Mouse (Mus musculus) liver, embryonic 15.5 days (tissue): ENCODE data around the gene Ccdc57. TPM values are rescaled to one million over a fixed set of nuclear protein-coding genes. Genes with fewer than 3 reads are reported as not detected.

Source experiments
- ATAC-seq: fragments of 200-750 bp; cut with Nextera tagmentation; 2 replicates; pipeline ENCODE4 v1.8.0; 2017; ENCODE audit warnings: moderate number of reproducible peaks, mild to moderate bottlenecking, moderate library complexity; ENCODE audit not compliant: insufficient read depth
- H3K27ac ChIP-seq: fragments of 300-500 bp; sonication (generic); replicated peaks from 2 replicates; pipeline ENCODE4 v1.5.1; 2015; ENCODE audit warnings: mild to moderate bottlenecking, inconsistent platforms
- H3K27me3 ChIP-seq: fragments of 300-500 bp; sonication (generic); 2 replicates; pipeline ENCODE4 v1.6.1; 2015; ENCODE audit warnings: mild to moderate bottlenecking, inconsistent platforms
- H3K36me3 ChIP-seq: fragments of 300-500 bp; sonication (generic); replicated peaks from 2 replicates; pipeline ENCODE4 v1.6.1; 2015; ENCODE audit warnings: moderate library complexity, mild to moderate bottlenecking, inconsistent platforms
- H3K4me1 ChIP-seq: fragments of 300-500 bp; sonication (generic); replicated peaks from 2 replicates; pipeline ENCODE4 v1.6.1; 2015; ENCODE audit warnings: inconsistent platforms
- H3K4me2 ChIP-seq: fragments of 300-500 bp; sonication (generic); 2 replicates; pipeline ENCODE4 v1.6.1; 2015; ENCODE audit warnings: moderate library complexity, mild to moderate bottlenecking, inconsistent platforms
- H3K4me3 ChIP-seq: fragments of 300-500 bp; sonication (generic); replicated peaks from 2 replicates; pipeline ENCODE4 v1.5.1; 2015; ENCODE audit warnings: mild to moderate bottlenecking, inconsistent platforms
- H3K9ac ChIP-seq: fragments of 300-500 bp; sonication (generic); 2 replicates; pipeline ENCODE4 v1.6.1; 2015; ENCODE audit warnings: moderate library complexity, mild to moderate bottlenecking, inconsistent platforms
- H3K9me3 ChIP-seq: fragments of 300-500 bp; sonication (generic); replicated peaks from 2 replicates; pipeline ENCODE4 v1.6.1; 2016; ENCODE audit warnings: inconsistent platforms
- WGBS: fragments of 180-500 bp; shearing (Covaris S2); methylation state at CpG from one replicate; pipeline ENCODE4 v1.1.7; 2015; ENCODE audit warnings: mixed read lengths; ENCODE audit not compliant: insufficient replicate concordance; 5-methylcytosine and 5-hydroxymethylcytosine counted together
- polyA plus RNA-seq: library from polyadenylated mRNA; unstranded; fragments of >200 nt; fragmentation: Nextera tagmentation; extraction: Ambion mirVana; gene quantifications from 2 replicates; pipeline ENCODE4 v1.2.1, GENCODE M21; 2015

Gene Ccdc57
- polyA plus RNA-seq, 1 experiment from 2014 or later, result 1.8 TPM

DNA sequence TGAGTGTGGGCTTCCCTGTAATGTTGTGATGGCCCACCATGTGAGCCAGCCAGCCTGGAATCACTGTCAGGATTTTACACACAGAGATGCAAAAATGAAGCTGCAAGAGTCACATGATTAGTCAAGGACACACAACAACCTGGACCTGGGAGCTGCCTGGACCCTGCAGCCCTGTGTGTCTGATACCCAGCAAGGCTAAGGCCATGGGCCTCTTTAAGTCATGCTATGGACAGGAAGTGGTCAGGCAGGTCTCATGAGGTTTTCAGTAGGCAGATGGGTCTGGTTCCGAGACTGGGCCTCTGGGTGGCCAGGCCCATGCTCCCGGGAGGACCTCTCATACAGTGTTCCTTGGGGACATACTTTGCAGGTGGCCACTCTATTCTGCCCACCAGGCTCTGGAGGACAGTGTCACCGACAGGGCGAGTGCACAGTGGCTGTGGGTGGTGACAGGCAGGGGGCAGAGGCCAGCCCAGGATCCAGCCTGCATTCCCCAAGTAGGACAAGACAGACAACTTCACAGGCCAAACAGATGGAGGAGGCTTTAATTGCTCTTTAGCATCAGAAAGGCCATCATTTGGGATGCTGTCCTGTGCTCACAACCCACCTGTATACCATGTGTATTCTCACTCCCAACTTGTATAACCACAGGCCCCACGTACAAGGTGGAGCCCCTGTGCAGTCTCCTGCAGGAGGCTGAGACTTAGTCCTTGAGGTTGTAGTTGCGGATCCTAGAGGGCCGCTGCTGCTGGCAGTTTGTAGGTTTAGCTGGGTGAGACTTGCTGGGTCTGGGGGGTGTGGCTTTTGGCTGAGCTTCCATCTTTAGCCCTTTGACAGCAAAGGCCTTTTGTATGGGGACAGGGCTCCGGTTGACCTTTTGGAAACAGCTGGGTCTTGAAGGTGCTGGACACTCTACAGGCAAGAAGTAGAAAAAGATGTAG lies 106.4 kb downstream of the Ccdc57 start:
- no peaks in the 10 kb centered on the region for H3K9me3 ChIP-seq
- H3K9ac ChIP-seq, result no peak overlapping the region

DNA sequence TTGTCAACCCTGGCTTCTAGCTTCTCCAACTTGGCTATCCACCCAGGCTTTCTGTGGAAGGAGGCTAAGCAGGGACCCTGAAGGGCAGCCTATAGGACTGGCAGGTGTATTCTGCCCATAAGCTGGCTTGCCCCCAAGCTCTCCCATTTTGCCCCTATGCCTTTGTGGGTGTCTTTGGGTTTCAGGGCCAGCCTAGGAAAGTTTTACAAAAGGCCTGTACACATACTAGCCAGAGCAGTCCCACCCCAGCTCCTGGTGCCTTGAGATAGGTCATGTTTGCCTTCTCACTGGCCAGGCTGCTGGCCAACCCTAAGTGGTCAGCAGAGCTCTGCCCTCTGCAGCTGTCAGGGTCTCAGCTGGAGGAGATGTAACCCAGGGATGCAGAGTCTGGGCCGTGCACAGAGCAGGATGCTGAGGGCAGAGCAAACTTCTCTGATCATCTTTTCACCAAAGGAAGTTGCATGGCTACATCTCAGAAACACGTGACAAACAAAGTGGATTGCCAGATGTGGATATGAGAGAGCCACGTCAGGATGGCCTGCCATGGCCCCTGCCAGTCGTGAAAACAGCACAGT lies 107.3 kb downstream of the Ccdc57 start:
- Histone ChIP-seq H3K27ac (peak overlapping the region; percentile 80), H3K9me3 (no peaks in the 10 kb centered on the region), H3K9ac (peak overlapping the region; percentile 76; the same call in 1 of the 2 replicates), H3K4me1 (peaks cover 59% of the 10 kb centered on the region), H3K36me3 (peaks cover 19% of the 10 kb centered on the region), H3K4me2 (peak overlapping the region; percentile 97), H3K27me3 (no peaks in the 10 kb centered on the region), H3K4me3 (peak overlapping the region; percentile 69)
- no peak for ATAC-seq
- WGBS, result 62% methylated on average over 4 of the region's 4 CpGs

More for the DNA sequence above, 106.4 kb downstream of the Ccdc57 start:
- Histone ChIP-seq H3K4me1 (peaks cover 60% of the 10 kb centered on the region), H3K4me3 (no peak overlapping the region), H3K27me3 (no peaks in the 10 kb centered on the region), H3K36me3 (peaks cover 10% of the 10 kb centered on the region), H3K27ac (no peak overlapping the region), H3K4me2 (no peak overlapping the region)
- WGBS, result 74% methylated on average over 8 of the region's 8 CpGs
- ATAC-seq, result no peak

DNA sequence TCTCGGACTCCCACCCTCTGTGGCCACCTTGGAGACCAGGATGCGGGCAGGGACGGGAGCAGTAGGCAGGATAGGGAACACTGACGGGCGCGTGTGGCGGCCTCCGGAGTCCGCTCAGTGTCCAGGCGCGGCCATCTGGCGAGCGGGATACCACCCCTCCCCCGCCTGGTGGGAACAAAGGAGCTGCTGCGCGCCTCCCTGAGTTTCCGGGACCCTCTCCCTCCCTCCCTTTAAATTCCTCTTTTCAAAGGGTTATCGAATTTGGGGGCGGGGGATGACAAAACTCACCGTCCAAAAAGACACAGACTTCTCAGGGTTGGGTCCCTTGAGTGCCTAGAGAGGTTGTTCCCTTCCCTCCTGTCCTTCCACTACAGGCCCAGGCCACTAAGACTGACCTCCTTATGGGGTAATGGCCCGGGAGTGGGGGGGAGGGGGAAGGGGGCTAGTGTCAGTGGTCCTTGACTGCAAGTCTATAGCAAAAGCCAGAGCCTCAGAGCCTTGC lies 107.8 kb downstream of the Ccdc57 start:
- peak overlapping the region; percentile 76 for H3K9ac ChIP-seq
- peaks cover 59% of the 10 kb centered on the region for H3K4me1 ChIP-seq
- H3K27me3 ChIP-seq, result no peaks in the 10 kb centered on the region
- peak overlapping the region; percentile 69 for H3K4me3 ChIP-seq
- H3K9me3 ChIP-seq, result no peaks in the 10 kb centered on the region
- peak overlapping the region; percentile 97 for H3K4me2 ChIP-seq
- WGBS, result 2% methylated on average over 21 of the region's 21 CpGs
- no peak for ATAC-seq
- H3K36me3 ChIP-seq, result peaks cover 24% of the 10 kb centered on the region
- H3K27ac ChIP-seq, result peak overlapping the region; percentile 80

DNA sequence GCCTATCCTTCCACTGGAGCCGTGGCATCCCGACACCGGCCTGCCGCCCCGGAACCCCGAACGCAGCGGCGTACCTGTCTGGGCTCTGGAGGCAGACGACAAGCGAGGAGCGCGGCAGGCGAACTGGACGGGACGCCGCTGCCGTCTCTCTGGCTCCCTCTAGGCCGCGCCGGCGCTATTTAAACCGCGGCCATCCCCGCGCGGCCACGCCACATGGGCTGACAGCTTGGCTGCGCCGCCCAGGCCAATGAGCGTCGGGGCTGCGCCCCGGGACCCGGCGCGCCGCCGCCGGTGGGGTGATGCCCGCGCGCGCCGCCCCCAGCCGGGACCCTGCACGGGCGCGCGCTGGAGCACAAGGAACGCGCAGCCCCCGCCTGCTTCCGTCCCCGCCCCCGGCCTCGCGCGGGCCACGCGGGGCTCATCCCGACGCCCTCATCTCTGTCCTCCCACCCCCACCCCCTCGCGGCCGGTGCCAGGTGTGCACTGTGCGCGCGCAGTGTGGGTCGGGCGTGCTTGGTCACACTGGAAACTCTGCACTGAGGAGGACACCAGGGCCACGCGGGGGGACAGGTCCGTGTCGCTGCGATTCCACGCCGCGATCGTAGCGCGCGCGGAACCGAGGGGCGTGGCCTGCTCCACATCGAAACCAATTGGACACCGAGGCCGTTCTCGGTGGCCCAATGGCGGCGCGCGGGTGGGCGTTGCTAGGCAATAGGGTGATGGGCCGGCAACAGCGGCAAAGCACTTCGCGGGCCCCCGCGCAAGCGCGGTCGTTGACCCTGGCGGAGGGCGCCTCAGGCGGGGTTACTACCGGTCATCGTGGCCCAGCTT lies 108.5 kb downstream of the Ccdc57 start, which contains the start of gene Fasn:
Gene Fasn (minus strand): TSS at position 592 of the 831 bp plus-strand sequence.
- Histone ChIP-seq H3K27ac (peak within 1 kb of the TSS; percentile 80), H3K9ac (peak within 1 kb of the TSS; percentile 76), H3K4me1 (peaks cover 59% of the 10 kb centered on the region), H3K27me3 (no peaks in the 10 kb centered on the region), H3K4me3 (peak within 1 kb of the TSS; percentile 69), H3K36me3 (peaks cover 31% of the 10 kb centered on the region), H3K9me3 (no peaks in the 10 kb centered on the region), H3K4me2 (peak within 1 kb of the TSS; percentile 97)
- peak; percentile 81 for ATAC-seq
- under 1% methylated on average over 109 of the region's 109 CpGs for WGBS

DNA sequence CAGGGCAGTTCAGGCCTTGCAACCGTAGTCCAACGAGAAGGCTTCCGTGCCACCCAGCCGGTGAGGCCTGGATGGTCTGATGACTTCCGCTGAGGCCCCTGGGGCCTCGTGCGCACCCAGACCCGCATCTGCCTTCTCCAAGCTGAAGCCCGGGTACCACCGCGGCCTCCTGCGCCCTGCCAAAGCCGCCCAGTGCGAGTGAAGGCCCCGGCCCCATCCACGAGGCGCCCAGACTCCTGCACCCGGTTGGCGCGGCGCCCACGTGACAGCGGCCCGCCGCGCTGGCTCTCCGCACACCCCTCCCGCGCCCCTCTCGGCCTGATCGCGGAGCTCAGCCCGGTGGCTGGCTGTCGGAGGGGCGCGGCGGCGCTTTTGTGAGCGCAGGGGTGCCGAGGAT lies 109.1 kb downstream of the Ccdc57 start:
- Histone ChIP-seq H3K9me3 (no peaks in the 10 kb centered on the region), H3K4me2 (peak overlapping the region; percentile 97), H3K36me3 (peaks cover 37% of the 10 kb centered on the region), H3K27ac (peak overlapping the region; percentile 80), H3K4me1 (peaks cover 59% of the 10 kb centered on the region), H3K4me3 (peak overlapping the region; percentile 69), H3K27me3 (no peaks in the 10 kb centered on the region), H3K9ac (peak overlapping the region; percentile 76)
- ATAC-seq, result peak; percentile 49
- WGBS, result under 1% methylated on average over 40 of the region's 40 CpGs

DNA sequence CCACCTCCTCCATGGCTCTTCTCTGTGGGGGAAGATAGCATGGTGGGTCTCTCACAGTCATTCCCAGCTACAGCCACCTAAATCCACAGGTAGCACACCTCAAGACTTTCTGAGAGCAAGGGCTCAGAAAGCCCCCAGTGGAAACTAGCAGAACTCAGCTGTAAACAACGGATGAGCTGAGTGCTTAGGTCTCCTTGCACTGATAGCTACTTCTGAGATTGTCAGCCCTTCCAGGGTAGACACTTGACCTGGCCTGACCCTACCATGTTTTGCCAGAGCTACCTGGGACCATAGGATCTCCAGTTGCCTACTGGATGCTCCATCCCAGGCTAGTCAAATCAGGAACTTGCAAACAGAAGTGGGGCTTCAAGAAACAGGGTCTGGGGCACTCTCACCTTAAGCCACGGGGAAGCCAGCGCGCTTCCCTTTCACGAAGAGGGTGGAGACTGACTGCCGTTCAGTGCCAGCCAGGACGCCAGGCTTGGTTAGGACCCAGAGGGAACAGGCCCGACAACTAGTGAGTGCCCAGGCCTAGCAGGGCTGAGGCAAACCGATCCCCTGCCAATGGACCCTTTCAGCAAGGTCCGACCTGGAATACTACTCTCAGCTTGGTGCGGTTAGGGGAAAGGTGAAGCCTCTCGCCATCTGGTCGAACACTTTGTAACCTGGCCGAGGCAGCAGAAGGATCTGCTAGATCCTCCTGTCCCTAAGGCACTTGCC lies 109.7 kb downstream of the Ccdc57 start:
- Histone ChIP-seq H3K36me3 (peaks cover 43% of the 10 kb centered on the region), H3K4me3 (peak overlapping the region; percentile 69), H3K9me3 (no peaks in the 10 kb centered on the region), H3K9ac (peak overlapping the region; percentile 76), H3K4me2 (peak overlapping the region; percentile 97), H3K4me1 (peaks cover 59% of the 10 kb centered on the region), H3K27me3 (no peaks in the 10 kb centered on the region), H3K27ac (peak overlapping the region; percentile 80)
- ATAC-seq, result no peak
- under 1% methylated on average over 14 of the region's 14 CpGs for WGBS

DNA sequence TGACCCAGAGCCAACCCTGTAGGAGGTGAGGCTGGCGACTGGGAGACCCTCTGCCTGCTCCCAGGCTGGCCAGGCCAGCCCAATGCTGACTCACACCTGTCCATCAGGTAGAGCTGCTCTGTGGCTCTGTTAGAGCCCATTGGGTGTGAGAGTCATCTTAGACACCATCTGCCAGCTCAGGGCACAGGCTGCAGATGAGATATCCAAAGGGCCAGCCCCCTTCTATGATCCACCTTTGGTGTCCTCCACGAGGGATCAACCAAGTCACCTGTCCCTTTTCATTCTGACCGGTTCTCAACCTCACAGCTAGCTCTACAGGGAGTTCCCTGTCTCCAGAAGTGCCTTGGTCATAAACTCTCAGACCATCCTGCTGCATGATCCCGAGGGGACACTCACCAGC lies 110.4 kb downstream of the Ccdc57 start:
- H3K4me2 ChIP-seq, result peak overlapping the region; percentile 97
- ATAC-seq, result no peak
- no peaks in the 10 kb centered on the region for H3K9me3 ChIP-seq
- H3K36me3 ChIP-seq, result peaks cover 50% of the 10 kb centered on the region
- peak overlapping the region; percentile 76 for H3K9ac ChIP-seq
- H3K4me3 ChIP-seq, result peak overlapping the region; percentile 69
- peaks cover 59% of the 10 kb centered on the region for H3K4me1 ChIP-seq
- 34% methylated on average over 4 of the region's 4 CpGs for WGBS
- no peaks in the 10 kb centered on the region for H3K27me3 ChIP-seq
- H3K27ac ChIP-seq, result peak overlapping the region; percentile 80; the same call in 1 of the 2 replicates

DNA sequence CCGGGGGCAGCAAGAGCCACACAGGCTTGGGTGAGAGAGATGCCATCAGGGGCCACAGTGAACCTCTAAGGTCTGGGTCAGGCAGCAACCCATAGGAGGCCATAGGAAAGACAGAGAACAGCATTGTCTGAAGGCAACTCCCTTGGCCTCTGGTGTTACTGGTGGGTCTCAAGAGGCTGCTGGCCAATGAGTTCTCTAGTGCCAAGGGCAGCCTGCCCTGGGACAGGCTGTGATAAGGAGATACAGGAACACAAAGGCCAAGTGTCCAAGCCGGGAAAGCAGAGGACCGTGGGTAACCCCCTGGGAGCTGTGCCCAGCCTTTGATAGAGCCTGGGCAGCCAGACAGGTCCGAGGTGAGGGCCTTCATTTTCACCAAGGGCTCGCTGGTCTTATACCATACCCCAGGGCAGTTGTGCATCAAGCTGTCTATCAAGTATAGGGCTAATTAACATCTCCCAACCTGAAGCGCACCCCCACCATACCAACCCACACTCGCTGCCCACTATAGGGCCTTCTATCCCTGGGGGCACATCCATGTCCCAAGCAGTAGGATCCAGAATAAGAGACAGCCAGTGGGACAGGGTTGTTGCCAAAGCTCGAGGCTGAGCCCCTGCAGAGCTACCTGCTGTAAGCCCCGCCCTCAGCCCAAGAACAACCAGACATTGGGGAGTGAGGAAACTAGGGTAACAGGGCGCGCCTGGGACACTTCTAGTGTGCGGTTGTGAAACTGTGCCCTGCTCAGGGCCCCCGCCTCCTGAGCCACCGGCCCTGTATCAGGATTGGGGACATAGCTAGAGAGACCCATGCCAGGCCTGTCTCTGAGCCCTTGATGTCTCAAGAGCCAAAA lies 111.4 kb downstream of the Ccdc57 start:
- Histone ChIP-seq H3K4me3 (peak overlapping the region; percentile 69), H3K9ac (0 out of 2 replicates have a peak overlapping the region, but pooled peaks have one; percentile 76), H3K4me2 (peak overlapping the region; percentile 97), H3K9me3 (no peaks in the 10 kb centered on the region), H3K4me1 (peaks cover 57% of the 10 kb centered on the region), H3K27me3 (no peaks in the 10 kb centered on the region), H3K36me3 (peaks cover 60% of the 10 kb centered on the region), H3K27ac (no peak overlapping the region)
- WGBS, result 70% methylated on average over 14 of the region's 14 CpGs
- ATAC-seq, result no peak

DNA sequence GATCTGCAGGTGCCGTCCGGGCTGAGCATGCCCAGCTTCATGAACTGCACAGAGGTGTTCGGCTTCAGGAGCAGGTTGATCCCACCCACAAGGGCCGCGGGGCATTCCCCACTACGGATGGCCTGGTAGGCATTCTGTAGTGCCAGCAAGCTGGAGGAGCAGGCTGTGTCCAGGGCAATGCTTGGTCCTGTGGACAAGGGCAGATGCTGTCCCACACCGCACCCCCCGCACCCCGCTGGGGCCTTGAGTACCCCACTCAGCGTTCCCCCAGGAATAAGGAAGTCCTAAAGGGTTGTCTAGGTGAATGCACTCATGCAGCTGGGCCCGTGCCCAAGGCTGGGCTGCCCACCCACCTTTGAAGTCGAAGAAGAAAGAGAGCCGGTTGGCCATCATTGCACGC lies 112.1 kb downstream of the Ccdc57 start:
- peaks cover 67% of the 10 kb centered on the region for H3K36me3 ChIP-seq
- 85% methylated on average over 14 of the region's 14 CpGs for WGBS

More for the DNA sequence above, 112.1 kb downstream of the Ccdc57 start:
- Histone ChIP-seq H3K27me3 (no peaks in the 10 kb centered on the region), H3K4me3 (no peak overlapping the region), H3K9ac (no peak overlapping the region), H3K9me3 (no peaks in the 10 kb centered on the region), H3K27ac (no peak overlapping the region), H3K4me2 (no peak overlapping the region), H3K4me1 (peaks cover 50% of the 10 kb centered on the region)
- ATAC-seq, result no peak
